ENCODE assay signal across 10 mouse cellular contexts in genomic region chr4:48725660-48726348, GRCm38 (mm10).
DNase-seq lines count a peak whose midpoint lies in the region; ATAC-seq and TF ChIP-seq lines count a peak whose summit lies in the region.
"Had no signal": no experiment of that assay in that cellular context is flagged by ENCODE, and none has a peak within 500 bp of the region (broad histone marks: within the 10 kb centered on the region; RNA-seq: fewer than 3 reads in every experiment).

No protein-coding gene starts in this region.

- no peak for TF ChIP-seq CTCF in lung, embryonic 14.5 days (IDR thresholded peaks at IDR 0.05; ENCODE audit: low read depth)
- TF ChIP-seq CTCF in lung, postnatal 0 days (IDR thresholded peaks at IDR 0.05) = no peak

- WGBS in lung, embryonic 14.5 days = 44% methylated on average over 13 of the region's 13 CpGs
- WGBS in hindbrain, embryonic 13.5 days = 25% methylated on average over 13 of the region's 13 CpGs
- WGBS in lung, postnatal 0 days = 51% methylated on average over 13 of the region's 13 CpGs

- no peak overlapping the region for H3K4me3 ChIP-seq in lung, embryonic 14.5 days (ENCODE audit: low read depth, low read length)
- H3K4me3 ChIP-seq in hindbrain, embryonic 13.5 days = no peak overlapping the region
- no peak overlapping the region for H3K4me3 ChIP-seq in lung, postnatal 0 days (ENCODE audit: low read depth, low read length)
- H3K4me3 ChIP-seq: myocyte had no signal

- no peaks in the 10 kb centered on the region for H3K4me1 ChIP-seq in lung, embryonic 14.5 days (ENCODE audit: insufficient read depth)
- H3K4me1 ChIP-seq in hindbrain, embryonic 13.5 days (replicated peaks) = peaks cover 34% of the 10 kb centered on the region
- H3K4me1 ChIP-seq in lung, postnatal 0 days (ENCODE audit: insufficient read depth, low read depth, low read length) = no peaks in the 10 kb centered on the region

- H3K27ac ChIP-seq in lung, embryonic 14.5 days (ENCODE audit: low read depth) = no peak overlapping the region
- H3K27ac ChIP-seq in hindbrain, embryonic 13.5 days = peak overlapping the region; percentile 86
- H3K27ac ChIP-seq in lung, postnatal 0 days (ENCODE audit: low read length) = no peak overlapping the region
- H3K27ac ChIP-seq: kidney, postnatal 0 days had no signal

- no peaks in the 10 kb centered on the region for H3K9me3 ChIP-seq in lung, embryonic 14.5 days (ENCODE audit: low read depth, low read length)
- H3K9me3 ChIP-seq in hindbrain, embryonic 13.5 days = no peaks in the 10 kb centered on the region
- no peaks in the 10 kb centered on the region for H3K9me3 ChIP-seq in lung, postnatal 0 days (ENCODE audit: low read length)

- H3K4me2 ChIP-seq in lung, embryonic 14.5 days = no peak overlapping the region
- 0 out of 2 replicates have a peak overlapping the region, but pooled peaks have one; percentile 27 for H3K4me2 ChIP-seq in hindbrain, embryonic 13.5 days
- H3K4me2 ChIP-seq in lung, postnatal 0 days (replicated peaks; ENCODE audit: low read depth, low read length) = no peak overlapping the region

- TF ChIP-seq EP300 in lung, postnatal 0 days (IDR thresholded peaks at IDR 0.05) = no peak

- DNase-seq in lung, embryonic 14.5 days = peak; percentile 31
- no peak for DNase-seq in lung, postnatal 10 days
- peak; percentile 67 for DNase-seq in mesoderm, embryonic 11.5 days (ENCODE audit: low read depth, low spot score)
- peak; percentile 16 for DNase-seq in skeletal muscle tissue, adult 2 months (ENCODE audit: low read depth, low spot score)
- no peak for DNase-seq in spleen, postnatal 14 days (ENCODE audit: low spot score in 2 of 2)
- DNase-seq in lung, postnatal 0 days (ENCODE audit: low spot score) = no peak
- DNase-seq in testis, postnatal 14 days (ENCODE audit: low spot score) = no peak

- no peaks in the 10 kb centered on the region for H3K27me3 ChIP-seq in lung, embryonic 14.5 days (ENCODE audit: insufficient read depth, low read length)
- no peaks in the 10 kb centered on the region for H3K27me3 ChIP-seq in hindbrain, embryonic 13.5 days
- no peaks in the 10 kb centered on the region for H3K27me3 ChIP-seq in lung, postnatal 0 days (replicated peaks; ENCODE audit: insufficient read depth, low read length)

- H3K9ac ChIP-seq in lung, embryonic 14.5 days = no peak overlapping the region
- 0 out of 2 replicates have a peak overlapping the region, but pooled peaks have one; percentile 15 for H3K9ac ChIP-seq in hindbrain, embryonic 13.5 days
- no peak overlapping the region for H3K9ac ChIP-seq in lung, postnatal 0 days (replicated peaks; ENCODE audit: low read depth)

- no peaks in the 10 kb centered on the region for H3K36me3 ChIP-seq in lung, embryonic 14.5 days (ENCODE audit: insufficient read depth)
- H3K36me3 ChIP-seq in hindbrain, embryonic 13.5 days = no peaks in the 10 kb centered on the region
- H3K36me3 ChIP-seq in lung, postnatal 0 days (ENCODE audit: insufficient read depth, low read length) = no peaks in the 10 kb centered on the region

- no peak for ATAC-seq in lung, embryonic 14.5 days (ENCODE audit: insufficient read depth)
- ATAC-seq in hindbrain, embryonic 13.5 days (ENCODE audit: low FRiP score) = peak; percentile 84
- ATAC-seq in lung, postnatal 0 days = no peak

Comparison
In these comparisons a context has a peak if more than half of its experiments do, and no peak if none do; other contexts are left out.
1. DNase-seq: peak in lung, embryonic 14.5 days (single experiment), mesoderm, embryonic 11.5 days (single experiment) and skeletal muscle tissue, adult 2 months (single experiment); none in lung, postnatal 10 days (single experiment), spleen, postnatal 14 days (0 of 2), lung, postnatal 0 days (single experiment) and testis, postnatal 14 days (single experiment).